Mouse (Mus musculus) ES-E14 (cell line): Measurements from ENCODE around the gene Tfpi2.

Source experiments
- CHD2 ChIP-seq: IDR thresholded peaks from 2 replicates; pipeline ENCODE4 v1.6.1; 2014; ENCODE audit warnings: mild to moderate bottlenecking, low read depth, low read length, inconsistent platforms
- HCFC1 ChIP-seq: IDR thresholded peaks from 2 replicates; pipeline ENCODE4 v1.6.1; 2012; ENCODE audit warnings: low read length, inconsistent platforms, borderline replicate concordance; ENCODE audit not compliant: insufficient read depth
- MAFK ChIP-seq: IDR thresholded peaks from 2 replicates; pipeline ENCODE4 v1.6.1; 2014; ENCODE audit warnings: mild to moderate bottlenecking, low read depth, low read length, inconsistent platforms; ENCODE audit not compliant: insufficient read depth
- ZC3H11A ChIP-seq: IDR thresholded peaks from 2 replicates; pipeline ENCODE4 v1.6.1; 2012; ENCODE audit warnings: low read depth, mild to moderate bottlenecking, inconsistent platforms, low read length, borderline replicate concordance

- TF ChIP-seq ZC3H11A: no peak
- no peak for TF ChIP-seq HCFC1
- no peak for TF ChIP-seq MAFK
- no peak for TF ChIP-seq CHD2
Observed at GRCm38 (mm10) chr6:3967676-3968626, 20.8 kb downstream of the Tfpi2 start.
